Comparison of ENCODE assay signal across 17 mouse cellular contexts in the genomic region with DNA sequence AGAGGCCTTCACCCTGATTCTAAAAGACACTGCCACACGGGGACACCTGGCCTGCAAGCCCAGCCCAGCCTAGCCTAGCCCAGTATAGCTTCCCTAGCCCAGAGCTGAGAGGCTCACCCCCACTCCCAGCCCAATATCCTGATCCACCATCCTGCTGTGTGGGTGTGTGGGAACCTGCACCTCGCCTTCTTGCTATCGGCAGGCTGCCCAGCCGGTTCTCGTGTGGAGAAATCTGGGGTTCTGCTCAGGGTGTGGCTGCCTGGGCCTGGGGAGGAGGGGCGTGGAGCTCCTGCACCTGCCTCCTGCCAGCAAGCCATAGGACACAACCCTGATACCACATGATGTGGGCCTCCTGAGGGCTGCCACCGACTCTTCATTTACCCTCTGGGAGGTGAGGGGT. TPM values are rescaled to one million over a fixed set of nuclear protein-coding genes. Genes with fewer than 3 reads are reported as not detected.
A peak's percentile ranks its signal among the peaks of the same experiment; 100 is the strongest.
DNase-seq lines count a peak whose midpoint lies in the region; ATAC-seq and TF ChIP-seq lines count a peak whose summit lies in the region.
"Had no signal": no experiment of that assay in that cellular context is flagged by ENCODE, and none has a peak within 500 bp of the region (broad histone marks: within the 10 kb centered on the region; RNA-seq: fewer than 3 reads in every experiment).

No protein-coding gene starts in this region.

- H3K4me3 ChIP-seq in embryonic facial prominence, embryonic 14.5 days (ENCODE audit: low read depth, low read length): no peak overlapping the region
- no peak overlapping the region for H3K4me3 ChIP-seq in embryonic facial prominence, embryonic 10.5 days
- no peak overlapping the region for H3K4me3 ChIP-seq in stomach, postnatal 0 days (ENCODE audit: low read depth, low read length)
- H3K4me3 ChIP-seq in gastrocnemius, adult 2 months: no peak overlapping the region
- H3K4me3 ChIP-seq: erythroblast, embryonic 14.5 days; heart, embryonic 10.5 days; neural tube, embryonic 12.5 days had no signal

- no peak; the same call in 1 of the 2 replicates for ATAC-seq in embryonic facial prominence, embryonic 14.5 days (ENCODE audit: low read depth)
- ATAC-seq in stomach, postnatal 0 days (ENCODE audit: low FRiP score, low TSS enrichment): peak; percentile 78
- no peak for ATAC-seq in activated CD4-positive, CD25-positive, alpha-beta regulatory T cell, adult 4 months
- ATAC-seq: midbrain, embryonic 16.5 days had no signal

- no peak for TF ChIP-seq EP300 in stomach, postnatal 0 days (optimal IDR thresholded peaks at IDR 0.05)

- H3K4me2 ChIP-seq in embryonic facial prominence, embryonic 14.5 days (ENCODE audit: low read depth, low read length): no peak overlapping the region
- peak overlapping the region; percentile 17; the same call in 1 of the 2 replicates for H3K4me2 ChIP-seq in stomach, postnatal 0 days (replicated peaks; ENCODE audit: low read depth)
- H3K4me2 ChIP-seq: neural tube, embryonic 12.5 days had no signal

- intact Hi-C loops in gastrocnemius, adult 2 months (cut with DNase I): loop anchor here (10.0 kb wide), 1 partner anchor 357 kb away; no protein-coding TSS in a partner anchor

- WGBS in embryonic facial prominence, embryonic 14.5 days: 53% methylated on average over 6 of the region's 7 CpGs
- 77% methylated on average over 7 of the region's 7 CpGs for WGBS in embryonic facial prominence, embryonic 10.5 days
- WGBS in stomach, postnatal 0 days: 42% methylated on average over 7 of the region's 7 CpGs

- no peak overlapping the region for H3K27ac ChIP-seq in embryonic facial prominence, embryonic 14.5 days (replicated peaks; ENCODE audit: low read depth, low read length)
- no peak overlapping the region for H3K27ac ChIP-seq in embryonic facial prominence, embryonic 10.5 days (replicated peaks)
- H3K27ac ChIP-seq in stomach, postnatal 0 days (replicated peaks): peak overlapping the region; percentile 56; the same call in 1 of the 2 replicates
- no peak overlapping the region for H3K27ac ChIP-seq in gastrocnemius, adult 2 months
- H3K27ac ChIP-seq: heart, embryonic 10.5 days; liver, embryonic 14.5 days; macrophage; neural tube, embryonic 12.5 days had no signal

- no peaks in the 10 kb centered on the region for H3K9me3 ChIP-seq in embryonic facial prominence, embryonic 14.5 days (ENCODE audit: control insufficient read depth, low read length)
- no peaks in the 10 kb centered on the region for H3K9me3 ChIP-seq in embryonic facial prominence, embryonic 10.5 days
- no peaks in the 10 kb centered on the region for H3K9me3 ChIP-seq in stomach, postnatal 0 days (ENCODE audit: control insufficient read depth, low read length)
- H3K9me3 ChIP-seq: heart, embryonic 10.5 days; neural tube, embryonic 12.5 days had no signal

- H3K4me1 ChIP-seq in embryonic facial prominence, embryonic 14.5 days (ENCODE audit: control insufficient read depth, insufficient read depth, low read length): no peaks in the 10 kb centered on the region
- peaks cover 19% of the 10 kb centered on the region for H3K4me1 ChIP-seq in embryonic facial prominence, embryonic 10.5 days
- H3K4me1 ChIP-seq in stomach, postnatal 0 days (replicated peaks; ENCODE audit: control insufficient read depth, insufficient read depth): no peaks in the 10 kb centered on the region
- H3K4me1 ChIP-seq: neural tube, embryonic 12.5 days had no signal

- TF ChIP-seq CTCF in stomach, postnatal 0 days (IDR thresholded peaks at IDR 0.05; ENCODE audit: low read depth): no peak
- TF ChIP-seq CTCF in gastrocnemius, adult 2 months (IDR thresholded peaks at IDR 0.05): no peak

- no peak overlapping the region for H3K9ac ChIP-seq in embryonic facial prominence, embryonic 14.5 days (ENCODE audit: low read depth, low read length)
- H3K9ac ChIP-seq in stomach, postnatal 0 days (ENCODE audit: low read length): no peak overlapping the region; the same call in 1 of the 2 replicates
- H3K9ac ChIP-seq: liver, embryonic 14.5 days; neural tube, embryonic 12.5 days had no signal

- no peaks in the 10 kb centered on the region for H3K27me3 ChIP-seq in embryonic facial prominence, embryonic 14.5 days (replicated peaks; ENCODE audit: control insufficient read depth, insufficient read depth, low read length)
- H3K27me3 ChIP-seq in embryonic facial prominence, embryonic 10.5 days (replicated peaks; ENCODE audit: low read depth, poor library complexity, severe bottlenecking): peaks cover 22% of the 10 kb centered on the region
- H3K27me3 ChIP-seq in stomach, postnatal 0 days (ENCODE audit: control insufficient read depth, insufficient read depth, low read length): no peaks in the 10 kb centered on the region

- peak; percentile 54 for DNase-seq in embryonic facial prominence, embryonic 14.5 days (ENCODE audit: low spot score)
- DNase-seq in embryonic facial prominence, embryonic 10.5 days (ENCODE audit: low spot score): no peak
- peak; percentile 89 for DNase-seq in right cerebral cortex, adult 18-20 months
- DNase-seq in right cerebral cortex, postnatal 4 days: no peak
- peak; percentile 43 to 88 for DNase-seq in left cerebral cortex, adult 9 months (ENCODE audit: low spot score in 2 of 2)
- DNase-seq in stomach, postnatal 0 days (ENCODE audit: low spot score): peak; percentile 90
- no peak for DNase-seq in gastrocnemius, adult 2 months
- DNase-seq: adrenal gland, postnatal 10 days; kidney, adult 18-20 months had no signal

- H3K36me3 ChIP-seq in embryonic facial prominence, embryonic 14.5 days (ENCODE audit: control insufficient read depth, insufficient read depth, low read length): no peaks in the 10 kb centered on the region
- H3K36me3 ChIP-seq in embryonic facial prominence, embryonic 10.5 days (replicated peaks): no peaks in the 10 kb centered on the region
- no peaks in the 10 kb centered on the region for H3K36me3 ChIP-seq in stomach, postnatal 0 days (ENCODE audit: control insufficient read depth, insufficient read depth, low read length)
- H3K36me3 ChIP-seq: heart, embryonic 10.5 days; neural tube, embryonic 12.5 days had no signal

RNA-seq across cellular contexts. Expression of a gene that starts 11.2 kb away (rescaled TPM):
- polyA plus RNA-seq in embryonic facial prominence, embryonic 14.5 days (2014; fragmentation: Nextera tagmentation; extraction: Ambion mirVana): 1.4 and 2.6 TPM in 2 replicates
- 2.7 TPM in 2 replicates for polyA plus RNA-seq in embryonic facial prominence, embryonic 10.5 days (2016; fragmentation: Nextera tagmentation; extraction: Ambion mirVana)
- 6.0 and 6.9 TPM in 2 replicates for polyA plus RNA-seq in stomach, postnatal 0 days (2015; fragmentation: Nextera tagmentation; extraction: Ambion mirVana)
- not detected for polyA plus RNA-seq in activated CD4-positive, CD25-positive, alpha-beta regulatory T cell, adult 4 months (2017; shearing (Covaris generic))
- total RNA-seq in gastrocnemius, adult 2 months (2021): not detected
- total RNA-seq: hematopoietic stem cell, adult 5-6 weeks had no signal
- polyA plus RNA-seq: erythroblast, embryonic 14.5 days; macrophage had no signal

RNA-seq across cellular contexts. Expression of a gene that starts 28.4 kb away (rescaled TPM):
- 4.0 TPM in 2 replicates for polyA plus RNA-seq in embryonic facial prominence, embryonic 14.5 days (2014; fragmentation: Nextera tagmentation; extraction: Ambion mirVana)
- polyA plus RNA-seq in embryonic facial prominence, embryonic 10.5 days (2016; fragmentation: Nextera tagmentation; extraction: Ambion mirVana): 3.3 and 3.4 TPM in 2 replicates
- 0.75 and 0.80 TPM in 2 replicates for polyA plus RNA-seq in stomach, postnatal 0 days (2015; fragmentation: Nextera tagmentation; extraction: Ambion mirVana)
- polyA plus RNA-seq in activated CD4-positive, CD25-positive, alpha-beta regulatory T cell, adult 4 months (2017; shearing (Covaris generic)): not detected
- total RNA-seq in gastrocnemius, adult 2 months (2021): 1 to 10 TPM; 3.6 to 3.7 TPM
- total RNA-seq: hematopoietic stem cell, adult 5-6 weeks had no signal
- polyA plus RNA-seq: erythroblast, embryonic 14.5 days; macrophage had no signal

Comparison
In these comparisons a context has a peak if more than half of its experiments do, and no peak if none do; other contexts are left out.
1. DNase-seq: peak in embryonic facial prominence, embryonic 14.5 days (single experiment), right cerebral cortex, adult 18-20 months (single experiment), left cerebral cortex, adult 9 months (2 of 2) and stomach, postnatal 0 days (single experiment); none in embryonic facial prominence, embryonic 10.5 days (single experiment), right cerebral cortex, postnatal 4 days (single experiment) and gastrocnemius, adult 2 months (single experiment).